Mouse (Mus musculus) neutrophil, adult 5-6 weeks (primary cell): ENCODE results near the gene P2rx3. TPM values are rescaled to one million over a fixed set of nuclear protein-coding genes. Genes with fewer than 3 reads are reported as not detected.

Experiments
- ATAC-seq: fragments of 151-379, 151-347 bp; 2 replicates; pipeline ENCODE4 v1.8.0; 2017; ENCODE audit warnings: mild to moderate bottlenecking, moderate TSS enrichment; ENCODE audit not compliant: insufficient number of reproducible peaks, poor library complexity, low FRiP score, severe bottlenecking; ENCODE audit errors: extremely low read depth
- total RNA-seq: library from RNA; stranded (forward); fragments of 200-1000 nt; gene quantifications from 2 replicates; pipeline ENCODE4 v1.2.3, GENCODE M21; 2017

P2rx3 gene
- total RNA-seq, 1 experiment from 2014 or later: not detected

DNA sequence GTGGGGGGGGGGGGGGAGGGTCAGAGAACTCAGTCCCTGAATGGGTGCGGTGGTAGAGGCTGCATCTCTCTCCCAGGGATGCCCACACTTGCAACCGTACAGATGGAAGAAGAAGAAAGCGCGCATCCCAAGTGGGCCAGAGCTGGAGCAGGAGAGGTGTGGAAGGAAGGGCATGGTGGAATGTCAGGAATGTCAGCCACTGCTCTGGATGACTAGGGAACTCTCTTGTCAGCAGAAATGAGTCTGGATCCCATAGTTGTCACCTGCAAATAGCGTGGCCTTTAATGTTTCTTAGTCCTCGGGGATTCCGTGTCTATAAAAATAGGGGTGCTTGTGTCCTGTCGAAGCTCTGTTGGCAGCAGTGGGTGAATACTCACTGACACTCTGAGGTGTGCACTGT lies 34.7 kb downstream of the P2rx3 start:
- no peak for ATAC-seq

DNA sequence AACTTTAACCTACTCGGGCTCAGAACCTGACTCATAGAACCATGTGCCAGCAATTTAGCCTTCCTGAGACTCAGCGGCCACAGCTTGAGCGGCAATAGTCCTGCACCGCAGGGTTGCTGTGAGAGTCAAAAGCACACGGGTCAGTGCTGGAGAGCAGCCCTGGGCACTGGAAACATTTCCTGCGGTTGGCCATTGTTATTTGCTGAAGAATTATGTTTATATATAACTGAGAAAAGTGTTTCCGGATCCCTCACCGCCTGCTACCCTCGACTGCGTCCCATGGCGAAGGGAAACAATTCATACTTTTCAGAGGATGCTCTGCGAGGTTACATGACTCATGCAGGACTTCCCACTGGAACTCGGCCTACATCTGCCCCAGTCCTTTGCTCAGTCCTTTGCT lies 35.8 kb downstream of the P2rx3 start:
- ATAC-seq: no peak

GRCm38 (mm10) chr2:84999486-85000181 lies 37.6 kb downstream of the P2rx3 start:
- no peak for ATAC-seq

- no peak for ATAC-seq
These were observed 40.9 kb downstream of the P2rx3 start for GRCm38 (mm10) chr2:84996376-84996775.

- peak; percentile 72; the same call in 1 of the 2 replicates for ATAC-seq
These were observed 49.3 kb downstream of the P2rx3 start, which contains the start of gene Prg3 for GRCm38 (mm10) chr2:84987930-84988329. Gene Prg3, plus strand, starts transcription at chr2:84988215.

DNA sequence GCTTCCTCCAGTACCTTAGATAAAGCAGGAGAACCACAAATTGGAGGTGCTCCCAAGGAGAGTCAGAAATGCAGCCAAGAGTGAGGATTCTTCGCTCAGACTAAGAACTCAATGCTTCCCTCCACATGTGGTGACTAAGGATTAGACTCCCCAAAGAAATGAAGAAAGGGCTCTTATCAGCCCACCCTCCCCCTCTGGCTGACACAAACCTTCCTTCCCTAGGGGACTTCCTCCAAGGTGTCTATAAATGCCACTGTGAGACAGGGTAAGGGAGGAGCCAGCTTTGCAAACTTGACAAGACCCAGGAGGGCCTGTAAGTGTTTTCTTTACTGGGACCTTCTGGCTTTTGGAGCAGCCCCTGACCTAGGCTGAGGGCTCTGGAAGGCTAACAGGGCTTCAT lies 57.1 kb downstream of the P2rx3 start, which contains the start of gene Prg2:
Prg2 (plus strand) TSS at position 274 of the 400 bp plus-strand sequence.
- ATAC-seq: no peak

- ATAC-seq: no peak
These were observed 61.7 kb downstream of the P2rx3 start for GRCm38 (mm10) chr2:84975580-84975979.

GRCm38 (mm10) chr2:84967318-84967991 lies 69.8 kb downstream of the P2rx3 start:
- ATAC-seq: peak; percentile 75

GRCm38 (mm10) chr2:84964111-84964801 lies 73.0 kb downstream of the P2rx3 start:
- peak; percentile 74 for ATAC-seq

GRCm38 (mm10) chr2:84962906-84963507 lies 74.3 kb downstream of the P2rx3 start:
- ATAC-seq: no peak

DNA sequence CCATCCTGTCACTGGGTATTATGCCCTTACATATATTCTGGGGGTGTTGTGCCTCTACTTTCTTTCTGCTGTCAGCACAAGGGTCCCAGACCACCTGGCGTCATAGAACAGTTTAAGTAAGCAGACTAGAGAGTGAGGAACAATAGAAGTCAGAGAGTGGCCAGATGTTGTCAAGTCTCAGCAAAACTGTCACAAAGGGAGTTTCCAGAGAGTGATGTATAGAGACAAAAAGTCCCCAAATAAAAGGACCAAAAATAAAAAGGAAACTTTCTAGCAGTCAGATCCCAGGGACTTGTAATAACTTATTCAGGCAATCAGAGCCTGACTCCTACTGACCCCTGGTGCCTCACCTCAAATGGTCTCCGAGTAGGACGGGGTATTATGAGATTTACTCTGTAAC lies 75.4 kb downstream of the P2rx3 start:
- no peak for ATAC-seq

GRCm38 (mm10) chr2:84961300-84961699 lies 76.0 kb downstream of the P2rx3 start:
- ATAC-seq: no peak

DNA sequence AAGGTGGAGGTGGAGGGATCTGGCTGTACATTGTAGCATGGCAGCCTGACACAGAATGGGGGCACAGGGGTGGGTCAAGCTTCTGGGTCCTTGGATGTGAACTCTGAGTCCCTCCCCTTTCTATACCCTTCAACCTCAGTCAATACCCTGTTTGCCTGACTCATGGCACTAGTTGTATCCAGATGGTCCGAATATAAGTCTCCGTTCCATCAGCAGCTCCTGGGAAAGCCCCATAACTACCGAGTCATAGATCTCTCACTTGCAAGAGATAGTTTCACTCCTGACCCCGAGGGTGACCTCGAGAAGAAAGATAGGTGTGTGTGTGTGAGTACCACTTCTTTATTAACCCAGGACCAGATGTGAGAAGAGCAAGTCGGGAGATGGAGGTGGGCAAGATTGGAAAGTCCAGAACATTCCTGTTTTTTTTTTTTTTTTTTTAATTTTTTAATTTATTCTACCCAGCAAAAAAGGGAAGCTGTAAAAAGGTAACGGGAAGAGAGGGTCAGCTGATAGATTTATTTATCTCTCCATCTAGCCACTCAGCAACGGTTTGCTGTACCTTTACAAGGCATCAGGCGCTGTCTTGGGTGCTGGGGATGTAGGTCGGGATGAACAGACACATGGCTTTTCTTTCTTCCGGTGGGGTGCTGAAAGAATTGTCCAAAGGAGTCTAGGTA lies 78.5 kb downstream of the P2rx3 start:
- no peak for ATAC-seq

GRCm38 (mm10) chr2:84956274-84956673 lies 81.0 kb downstream of the P2rx3 start:
- ATAC-seq: peak; percentile 93

GRCm38 (mm10) chr2:84955435-84955834 lies 81.8 kb downstream of the P2rx3 start:
- ATAC-seq: no peak

DNA sequence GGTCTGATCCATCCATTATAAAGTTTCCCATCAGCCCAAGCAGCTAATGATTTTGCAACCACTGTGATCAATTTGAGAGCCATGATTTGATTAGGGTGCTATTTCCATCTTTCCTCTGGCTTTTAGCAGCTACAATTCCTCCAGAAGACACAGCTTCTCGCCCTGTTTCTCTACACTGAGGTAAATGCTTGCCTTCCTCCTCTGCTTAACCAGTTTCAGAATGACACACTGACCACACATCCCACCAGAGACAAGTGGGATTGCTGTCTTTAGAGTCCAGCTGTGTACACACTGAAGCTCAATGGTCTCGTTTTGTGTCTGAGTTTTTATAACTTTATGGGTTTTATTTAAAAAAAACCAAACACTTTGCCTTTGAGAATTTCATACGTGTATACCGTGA lies 84.6 kb downstream of the P2rx3 start:
- ATAC-seq: no peak

DNA sequence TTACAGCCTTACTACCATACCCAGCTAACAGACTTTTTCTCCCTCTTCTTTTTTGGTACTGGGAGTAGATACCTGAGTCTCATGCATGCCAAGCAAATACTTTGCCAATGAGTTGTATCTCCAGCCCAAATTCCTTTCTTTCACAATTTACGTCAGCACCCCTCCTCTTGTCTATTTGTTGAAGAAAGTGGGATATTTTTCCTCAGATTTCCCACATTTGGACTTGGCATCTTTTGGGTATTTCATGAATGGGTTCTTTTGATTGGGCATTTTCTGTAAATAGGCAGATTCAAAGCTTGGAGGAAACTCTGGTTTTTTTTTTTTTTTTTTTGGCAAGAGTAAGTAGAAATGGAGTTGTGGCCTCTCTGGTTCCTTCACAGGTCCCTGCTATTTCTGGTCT lies 85.0 kb downstream of the P2rx3 start:
- no peak for ATAC-seq

GRCm38 (mm10) chr2:84951027-84951426 lies 86.2 kb downstream of the P2rx3 start:
- no peak for ATAC-seq

DNA sequence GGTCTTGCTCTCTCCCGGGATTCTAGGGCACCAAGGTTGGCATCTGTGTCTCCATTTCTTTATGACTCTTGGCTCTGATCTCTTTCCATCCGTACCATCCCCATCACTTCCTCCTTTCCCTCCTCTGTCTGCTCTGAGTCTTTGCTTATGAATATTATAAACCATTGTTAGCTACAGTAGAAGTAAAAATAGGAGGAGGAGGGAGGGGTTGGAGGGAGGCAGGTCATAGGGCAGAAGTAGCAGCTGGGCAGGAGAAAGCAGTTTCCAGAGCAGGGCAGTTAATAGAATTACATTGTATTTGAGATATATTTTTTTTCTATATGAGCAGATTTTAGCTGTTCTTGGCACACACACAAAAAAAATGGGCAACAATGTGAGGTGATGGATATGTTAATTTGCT lies 88.5 kb downstream of the P2rx3 start:
- ATAC-seq: no peak
